Mouse (Mus musculus): Measurements from ENCODE around the gene Tspan18. TPM values are rescaled to one million over a fixed set of nuclear protein-coding genes. Genes with fewer than 3 reads are reported as not detected.

Tspan18 gene
- polyA plus RNA-seq, 1 experiment: 43.9 TPM

- no peak for TF ChIP-seq CTCF (IDR thresholded peaks at IDR 0.05; ENCODE audit: borderline replicate concordance, extremely low read depth, insufficient read depth, insufficient read length)
- no peak for TF ChIP-seq POLR2A (IDR thresholded peaks at IDR 0.05; ENCODE audit: borderline replicate concordance, extremely low read depth, insufficient read depth, insufficient read length, poor library complexity, severe bottlenecking)
- no peak for DNase-seq (ENCODE audit: low read depth)
Observed at GRCm38 (mm10) chr2:93192182-93192560, 142.1 kb downstream of the Tspan18 start.

- TF ChIP-seq CTCF (IDR thresholded peaks at IDR 0.05; ENCODE audit: borderline replicate concordance, extremely low read depth, insufficient read depth, insufficient read length) (no peak), POLR2A (IDR thresholded peaks at IDR 0.05; ENCODE audit: borderline replicate concordance, extremely low read depth, insufficient read depth, insufficient read length, poor library complexity, severe bottlenecking) (no peak)
- DNase-seq (ENCODE audit: low read depth): no peak
Observed at GRCm38 (mm10) chr2:93191488-93192181, 142.7 kb downstream of the Tspan18 start.

GRCm38 (mm10) chr2:93190771-93191487 lies 143.4 kb downstream of the Tspan18 start:
- no peak for TF ChIP-seq POLR2A (IDR thresholded peaks at IDR 0.05; ENCODE audit: borderline replicate concordance, extremely low read depth, insufficient read depth, insufficient read length, poor library complexity, severe bottlenecking)
- no peak for TF ChIP-seq CTCF (IDR thresholded peaks at IDR 0.05; ENCODE audit: borderline replicate concordance, extremely low read depth, insufficient read depth, insufficient read length)
- DNase-seq (ENCODE audit: low read depth): no peak

- peak; percentile 84 for DNase-seq (ENCODE audit: low read depth)
- TF ChIP-seq CTCF (IDR thresholded peaks at IDR 0.05; ENCODE audit: borderline replicate concordance, extremely low read depth, insufficient read depth, insufficient read length) (peak; percentile 78), POLR2A (IDR thresholded peaks at IDR 0.05; ENCODE audit: borderline replicate concordance, extremely low read depth, insufficient read depth, insufficient read length, poor library complexity, severe bottlenecking) (no peak)
Observed at GRCm38 (mm10) chr2:93188761-93189458, 145.4 kb downstream of the Tspan18 start.

GRCm38 (mm10) chr2:93188020-93188760 lies 146.1 kb downstream of the Tspan18 start:
- TF ChIP-seq POLR2A (IDR thresholded peaks at IDR 0.05; ENCODE audit: borderline replicate concordance, extremely low read depth, insufficient read depth, insufficient read length, poor library complexity, severe bottlenecking) (no peak), CTCF (IDR thresholded peaks at IDR 0.05; ENCODE audit: borderline replicate concordance, extremely low read depth, insufficient read depth, insufficient read length) (no peak)
- DNase-seq (ENCODE audit: low read depth): peak; percentile 64

GRCm38 (mm10) chr2:93187323-93187996 lies 146.8 kb downstream of the Tspan18 start, which contains the start of gene Trp53i11:
Gene Trp53i11 (plus strand): TSS chr2:93187548.
- peak; percentile 94 for DNase-seq (ENCODE audit: low read depth)
- TF ChIP-seq CTCF (IDR thresholded peaks at IDR 0.05; ENCODE audit: borderline replicate concordance, extremely low read depth, insufficient read depth, insufficient read length) (peak; percentile 69), POLR2A (IDR thresholded peaks at IDR 0.05; ENCODE audit: borderline replicate concordance, extremely low read depth, insufficient read depth, insufficient read length, poor library complexity, severe bottlenecking) (peak; percentile 77)

- no peak for DNase-seq (ENCODE audit: low read depth)
- no peak for TF ChIP-seq CTCF (IDR thresholded peaks at IDR 0.05; ENCODE audit: borderline replicate concordance, extremely low read depth, insufficient read depth, insufficient read length)
- no peak for TF ChIP-seq POLR2A (IDR thresholded peaks at IDR 0.05; ENCODE audit: borderline replicate concordance, extremely low read depth, insufficient read depth, insufficient read length, poor library complexity, severe bottlenecking)
Observed at GRCm38 (mm10) chr2:93182859-93183258, 151.4 kb downstream of the Tspan18 start.

- peak; percentile 76 for DNase-seq (ENCODE audit: low read depth)
- TF ChIP-seq CTCF (IDR thresholded peaks at IDR 0.05; ENCODE audit: borderline replicate concordance, extremely low read depth, insufficient read depth, insufficient read length) (no peak), POLR2A (IDR thresholded peaks at IDR 0.05; ENCODE audit: borderline replicate concordance, extremely low read depth, insufficient read depth, insufficient read length, poor library complexity, severe bottlenecking) (peak; percentile 29; the same call in 1 of the 2 replicates)
Observed at GRCm38 (mm10) chr2:93180077-93180844, 154.0 kb downstream of the Tspan18 start.

GRCm38 (mm10) chr2:93179603-93180002 lies 154.7 kb downstream of the Tspan18 start:
- DNase-seq (ENCODE audit: low read depth): no peak

GRCm38 (mm10) chr2:93178313-93178677 lies 156.0 kb downstream of the Tspan18 start:
- TF ChIP-seq CTCF (IDR thresholded peaks at IDR 0.05; ENCODE audit: borderline replicate concordance, extremely low read depth, insufficient read depth, insufficient read length) (no peak), POLR2A (IDR thresholded peaks at IDR 0.05; ENCODE audit: borderline replicate concordance, extremely low read depth, insufficient read depth, insufficient read length, poor library complexity, severe bottlenecking) (no peak)
- no peak for DNase-seq (ENCODE audit: low read depth)

More at GRCm38 (mm10) chr2:93179603-93180002, 154.7 kb downstream of the Tspan18 start:
- TF ChIP-seq CTCF (IDR thresholded peaks at IDR 0.05; ENCODE audit: borderline replicate concordance, extremely low read depth, insufficient read depth, insufficient read length) (no peak), POLR2A (IDR thresholded peaks at IDR 0.05; ENCODE audit: borderline replicate concordance, extremely low read depth, insufficient read depth, insufficient read length, poor library complexity, severe bottlenecking) (no peak)

Data from brain, embryonic 14.5 days (tissue).